Mouse (Mus musculus) MEL (cell line): ENCODE measurements at regions not wholly inside any gene's neighbourhood (a gene's known extent, or its start where the extent isn't known, plus 50 kb on each side); places are given as distances from the start of the nearest gene placed in this dataset.

Experiments
- DNase-seq: peaks from one replicate; pipeline ENCODE4 v3.0.0; 2011; ENCODE audit warnings: low read depth, low spot score
- H3K27ac ChIP-seq: 2 replicates; pipeline ENCODE4 v1.5.1; 2012; ENCODE audit warnings: low read depth, mild to moderate bottlenecking, control low read depth, low read length, moderate library complexity; ENCODE audit not compliant: control insufficient read depth
- H3K27me3 ChIP-seq, 2 experiments: fragments of 150-350 bp in 1 of 2; sonication (generic) in 1 of 2; 2 replicates each; pipeline ENCODE4 v1.6.1; 2012; ENCODE audit warnings: low read length in 2 of 2, mild to moderate bottlenecking in 2 of 2, improper control_type of control experiment in 1 of 2, moderate library complexity in 1 of 2; ENCODE audit not compliant: insufficient read depth in 2 of 2, control insufficient read depth in 1 of 2
- H3K36me3 ChIP-seq, 2 experiments: 2 replicates each; pipeline ENCODE4 v1.6.1; 2012 to 2014; ENCODE audit warnings: low read length in 2 of 2, improper control_type of control experiment in 1 of 2, inconsistent platforms in 1 of 2, mild to moderate bottlenecking in 1 of 2; ENCODE audit not compliant: insufficient read depth in 2 of 2, control insufficient read depth in 1 of 2
- H3K4me1 ChIP-seq, 2 experiments: fragments of 150-350 bp in 1 of 2; sonication (generic) in 1 of 2; 2 replicates each; pipeline ENCODE4 v1.6.1; 2012; ENCODE audit warnings: low read length in 2 of 2, improper control_type of control experiment in 1 of 2, mild to moderate bottlenecking in 1 of 2; ENCODE audit not compliant: insufficient read depth in 2 of 2, control insufficient read depth in 1 of 2
- H3K4me3 ChIP-seq, 2 experiments: fragments of 150-350 bp in 1 of 2; sonication (generic) in 1 of 2; 2 replicates each; pipeline ENCODE4 v1.5.1; 2012; ENCODE audit warnings: low read depth in 2 of 2, low read length in 2 of 2, mild to moderate bottlenecking in 2 of 2, moderate library complexity in 2 of 2, control low read depth in 1 of 2, improper control_type of control experiment in 1 of 2; ENCODE audit not compliant: control insufficient read depth in 1 of 2, insufficient read depth in 1 of 2
- H3K79me2 ChIP-seq: 2 replicates; pipeline ENCODE4 v1.6.1; 2012; ENCODE audit warnings: mild to moderate bottlenecking, low read length, moderate library complexity; ENCODE audit not compliant: control insufficient read depth, poor library complexity, insufficient read depth
- H3K9ac ChIP-seq: 2 replicates; pipeline ENCODE4 v1.6.1; 2012; ENCODE audit warnings: low read depth, mild to moderate bottlenecking, control low read depth, low read length, moderate library complexity; ENCODE audit not compliant: control insufficient read depth, poor library complexity, severe bottlenecking
- H3K9me3 ChIP-seq: fragments of 150-350 bp; sonication (generic); replicated peaks from 2 replicates; pipeline ENCODE4 v1.6.1; 2012; ENCODE audit warnings: mild to moderate bottlenecking, low read length, improper control_type of control experiment, moderate library complexity; ENCODE audit not compliant: insufficient read depth
- BHLHE40 ChIP-seq: IDR thresholded peaks from 2 replicates; pipeline ENCODE4 v1.6.1; 2012; ENCODE audit warnings: low read depth, mild to moderate bottlenecking, inconsistent platforms, low read length, improper control_type of control experiment, borderline replicate concordance
- CHD1 ChIP-seq: IDR thresholded peaks from 2 replicates; pipeline ENCODE4 v1.6.1; 2012; ENCODE audit warnings: low read depth, mild to moderate bottlenecking, inconsistent platforms, low read length, improper control_type of control experiment
- E2F4 ChIP-seq: IDR thresholded peaks from 2 replicates; pipeline ENCODE4 v1.6.1; 2011; ENCODE audit warnings: low read depth, low read length, improper control_type of control experiment, borderline replicate concordance
- ELF1 ChIP-seq: IDR thresholded peaks from 2 replicates; pipeline ENCODE4 v1.6.1; 2014; ENCODE audit warnings: low read depth, mild to moderate bottlenecking, inconsistent platforms, low read length, improper control_type of control experiment, moderate library complexity
- EP300 ChIP-seq, 2 experiments: IDR thresholded peaks; 2 replicates each; pipeline ENCODE4 v1.6.1; 2011; ENCODE audit warnings: improper control_type of control experiment in 2 of 2, low read length in 2 of 2, low read depth in 1 of 2, mild to moderate bottlenecking in 1 of 2
- GATA1 ChIP-seq: IDR thresholded peaks from 2 replicates; pipeline ENCODE4 v1.6.1; 2011; ENCODE audit warnings: low read depth, low read length, improper control_type of control experiment
- HCFC1 ChIP-seq: IDR thresholded peaks from 2 replicates; pipeline ENCODE4 v1.6.1; 2012; ENCODE audit warnings: low read depth, mild to moderate bottlenecking, inconsistent platforms, low read length, improper control_type of control experiment, moderate library complexity
- KAT2A ChIP-seq: conservative IDR thresholded peaks from 2 replicates; pipeline ENCODE4 v1.6.1; 2012; ENCODE audit warnings: low read depth, low read length, improper control_type of control experiment, inconsistent platforms
- MAFK ChIP-seq: IDR thresholded peaks from 2 replicates; pipeline ENCODE4 v1.6.1; 2011; ENCODE audit warnings: low read depth, mild to moderate bottlenecking, low read length, improper control_type of control experiment, borderline replicate concordance
- MAX ChIP-seq: IDR thresholded peaks from 2 replicates; pipeline ENCODE4 v1.6.1; 2011; ENCODE audit warnings: low read length, improper control_type of control experiment
- MEF2A ChIP-seq: IDR thresholded peaks from 2 replicates; pipeline ENCODE4 v1.6.1; 2014; ENCODE audit warnings: low read depth, mild to moderate bottlenecking, inconsistent platforms, low read length, improper control_type of control experiment; ENCODE audit not compliant: poor library complexity, insufficient replicate concordance, severe bottlenecking; ENCODE audit errors: extremely low read depth
- MXI1 ChIP-seq: IDR thresholded peaks from 2 replicates; pipeline ENCODE4 v1.6.1; 2011; ENCODE audit warnings: mild to moderate bottlenecking, low read depth, low read length, improper control_type of control experiment
- NELFE ChIP-seq: IDR thresholded peaks from 2 replicates; pipeline ENCODE4 v1.6.1; 2011; ENCODE audit warnings: low read depth, low read length, improper control_type of control experiment
- POLR2AphosphoS2 ChIP-seq: IDR thresholded peaks from 2 replicates; pipeline ENCODE4 v1.6.1; 2011; ENCODE audit warnings: low read length, improper control_type of control experiment
- SMC3 ChIP-seq: IDR thresholded peaks from 2 replicates; pipeline ENCODE4 v1.6.1; 2011; ENCODE audit warnings: low read depth, low read length, improper control_type of control experiment
- TAL1 ChIP-seq: IDR thresholded peaks from 2 replicates; pipeline ENCODE4 v1.6.1; 2012; ENCODE audit warnings: mild to moderate bottlenecking, inconsistent platforms, low read length, moderate library complexity, mixed read lengths
- TCF12 ChIP-seq: IDR thresholded peaks from 2 replicates; pipeline ENCODE4 v1.6.1; 2014; ENCODE audit warnings: low read depth, mild to moderate bottlenecking, inconsistent platforms, low read length, improper control_type of control experiment, moderate library complexity
- UBTF ChIP-seq: IDR thresholded peaks from 2 replicates; pipeline ENCODE4 v1.6.1; 2012; ENCODE audit warnings: low read depth, mild to moderate bottlenecking, inconsistent platforms, low read length, improper control_type of control experiment, moderate library complexity, borderline replicate concordance; ENCODE audit not compliant: insufficient read depth
- USF1 ChIP-seq: IDR thresholded peaks from 2 replicates; pipeline ENCODE4 v1.6.1; 2014; ENCODE audit warnings: low read depth, mild to moderate bottlenecking, inconsistent platforms, low read length, improper control_type of control experiment, moderate library complexity
- ZC3H11A ChIP-seq: IDR thresholded peaks from 2 replicates; pipeline ENCODE4 v1.6.1; 2012; ENCODE audit warnings: low read depth, mild to moderate bottlenecking, inconsistent platforms, low read length, improper control_type of control experiment
- ZMIZ1 ChIP-seq: IDR thresholded peaks from 2 replicates; pipeline ENCODE4 v1.6.1; 2012; ENCODE audit warnings: low read depth, mild to moderate bottlenecking, inconsistent platforms, low read length, improper control_type of control experiment, moderate library complexity
- ZNF384 ChIP-seq: IDR thresholded peaks from 2 replicates; pipeline ENCODE4 v1.6.1; 2012; ENCODE audit warnings: low read depth, mild to moderate bottlenecking, inconsistent platforms, low read length, improper control_type of control experiment

GRCm38 (mm10) chr7:37104671-37105070, 406.8 kb downstream of the Tshz3 start:
- H3K4me1 ChIP-seq = no peaks in the 10 kb centered on the region
- H3K36me3 ChIP-seq = no peaks in the 10 kb centered on the region
- no peak overlapping the region for H3K27ac ChIP-seq
- no peak for DNase-seq
- H3K27me3 ChIP-seq = no peaks in the 10 kb centered on the region
- TF ChIP-seq CHD1 = no peak
- no peak for TF ChIP-seq SMC3
- TF ChIP-seq MAX = no peak
- TF ChIP-seq GATA1 = no peak
- TF ChIP-seq KAT2A = no peak
- no peak for TF ChIP-seq ZNF384
- no peak overlapping the region for H3K9ac ChIP-seq
- no peak overlapping the region for H3K4me3 ChIP-seq
- no peaks in the 10 kb centered on the region for H3K79me2 ChIP-seq
- H3K9me3 ChIP-seq = no peaks in the 10 kb centered on the region

DNA sequence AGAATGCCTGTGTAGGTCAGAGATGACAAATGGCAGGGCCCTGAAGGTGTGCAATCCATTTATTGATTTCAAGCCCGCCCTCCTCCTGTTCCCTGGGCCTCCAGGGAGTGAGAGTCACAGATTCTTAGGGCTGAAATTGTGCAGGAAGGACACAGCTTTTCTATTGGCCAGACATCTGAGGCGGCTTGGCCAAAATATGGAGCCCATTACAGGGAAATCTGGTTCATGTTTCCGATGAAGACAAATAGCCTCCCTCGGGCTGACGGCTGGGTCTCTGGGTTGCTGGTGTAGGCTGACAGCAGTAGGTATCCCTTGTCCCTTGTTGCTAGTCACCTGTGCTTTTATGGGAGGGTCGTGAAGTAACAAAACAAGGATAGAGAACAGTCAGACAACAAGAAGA, 413.2 kb downstream of the Tshz3 start:
- H3K27me3 ChIP-seq = no peaks in the 10 kb centered on the region
- no peaks in the 10 kb centered on the region for H3K36me3 ChIP-seq
- no peak for DNase-seq
- H3K4me3 ChIP-seq = no peak overlapping the region
- no peaks in the 10 kb centered on the region for H3K4me1 ChIP-seq
- no peaks in the 10 kb centered on the region for H3K79me2 ChIP-seq
- no peak overlapping the region for H3K27ac ChIP-seq
- TF ChIP-seq MAFK (no peak), HCFC1 (no peak), TAL1 (no peak), EP300 (IDR thresholded peaks at IDR 0.05; ENCODE audit: low read depth in 1 of 2, low read length in 2 of 2) (no peak), ZNF384 (no peak), ZMIZ1 (no peak), TCF12 (no peak), ZC3H11A (no peak), MXI1 (no peak), MAX (no peak)
- no peak overlapping the region for H3K9ac ChIP-seq
- H3K9me3 ChIP-seq = no peaks in the 10 kb centered on the region

DNA sequence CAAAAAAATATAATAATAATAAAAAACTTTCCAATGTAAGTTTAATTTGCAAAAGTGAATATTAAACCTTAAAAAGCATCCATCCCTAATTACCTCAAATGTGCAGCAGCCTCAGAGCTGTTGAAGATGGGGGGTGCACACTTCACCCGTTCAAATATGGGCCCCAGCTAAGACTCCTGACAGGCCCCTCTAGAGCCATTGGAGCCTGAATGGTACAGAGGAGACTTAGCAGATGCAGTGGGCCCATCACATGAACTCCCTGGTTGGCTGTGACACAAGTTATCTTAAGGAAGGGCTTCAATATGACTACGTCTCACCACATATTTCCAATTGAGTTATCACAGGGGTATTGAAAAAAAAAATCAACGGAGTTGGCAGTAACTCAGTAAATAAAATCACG, 422.9 kb downstream of the Tshz3 start:
- no peaks in the 10 kb centered on the region for H3K27me3 ChIP-seq
- no peaks in the 10 kb centered on the region for H3K36me3 ChIP-seq
- no peaks in the 10 kb centered on the region for H3K9me3 ChIP-seq
- TF ChIP-seq BHLHE40 (no peak), ELF1 (no peak), TCF12 (no peak), MEF2A (no peak), ZNF384 (no peak), USF1 (no peak), E2F4 (no peak), NELFE (no peak), POLR2AphosphoS2 (no peak), UBTF (no peak)
- no peaks in the 10 kb centered on the region for H3K4me1 ChIP-seq
- no peaks in the 10 kb centered on the region for H3K79me2 ChIP-seq
- no peak overlapping the region for H3K27ac ChIP-seq
- H3K9ac ChIP-seq = no peak overlapping the region
- no peak for DNase-seq
- H3K4me3 ChIP-seq = no peak overlapping the region
